Mouse (Mus musculus) lung, adult 2 months (tissue): ENCODE results near the gene Rhof.

ENCODE experiments used
- CTCF ChIP-seq: fragments of 200-500 bp; IDR thresholded peaks from 2 replicates; pipeline ENCODE4 v1.5.1; 2011; ENCODE audit warnings: mild to moderate bottlenecking, low read length, control low read depth; ENCODE audit not compliant: insufficient read depth
- POLR2A ChIP-seq: fragments of 200-500 bp; IDR thresholded peaks from 2 replicates; pipeline ENCODE4 v1.6.1; 2011; ENCODE audit warnings: low read depth, mild to moderate bottlenecking, control low read depth, low read length, borderline replicate concordance; ENCODE audit errors: extremely low read depth

- TF ChIP-seq POLR2A (no peak), CTCF (no peak)
Observed at GRCm38 (mm10) chr5:123094238-123094991, 38.1 kb downstream of the Rhof start.
